Mouse (Mus musculus): ENCODE measurements around the gene Klhl3.
A peak's percentile ranks its signal among the peaks of the same experiment; 100 is the strongest.

The Klhl3 gene

GRCm38 (mm10) chr13:58068421-58069209 is 44.8 kb downstream of the Klhl3 start:
- H3K4me3 ChIP-seq (replicated peaks; ENCODE audit: low read length) = no peak overlapping the region
- TF ChIP-seq POU5F1 (IDR thresholded peaks at IDR 0.05; ENCODE audit: borderline replicate concordance, low read length) (no peak), NANOG (IDR thresholded peaks at IDR 0.05; ENCODE audit: borderline replicate concordance, low read length) (no peak), CTCF (conservative IDR thresholded peaks at IDR 0.05; ENCODE audit: low read length) (no peak)
- no peaks in the 10 kb centered on the region for H3K36me3 ChIP-seq (ENCODE audit: insufficient read depth, low read length)
- peaks cover 57% of the 10 kb centered on the region for H3K27me3 ChIP-seq (ENCODE audit: insufficient read depth, low read length)
- H3K9me3 ChIP-seq (ENCODE audit: low read length) = no peaks in the 10 kb centered on the region
- H3K4me1 ChIP-seq (replicated peaks; ENCODE audit: low read depth, low read length) = peaks cover 77% of the 10 kb centered on the region

DNA sequence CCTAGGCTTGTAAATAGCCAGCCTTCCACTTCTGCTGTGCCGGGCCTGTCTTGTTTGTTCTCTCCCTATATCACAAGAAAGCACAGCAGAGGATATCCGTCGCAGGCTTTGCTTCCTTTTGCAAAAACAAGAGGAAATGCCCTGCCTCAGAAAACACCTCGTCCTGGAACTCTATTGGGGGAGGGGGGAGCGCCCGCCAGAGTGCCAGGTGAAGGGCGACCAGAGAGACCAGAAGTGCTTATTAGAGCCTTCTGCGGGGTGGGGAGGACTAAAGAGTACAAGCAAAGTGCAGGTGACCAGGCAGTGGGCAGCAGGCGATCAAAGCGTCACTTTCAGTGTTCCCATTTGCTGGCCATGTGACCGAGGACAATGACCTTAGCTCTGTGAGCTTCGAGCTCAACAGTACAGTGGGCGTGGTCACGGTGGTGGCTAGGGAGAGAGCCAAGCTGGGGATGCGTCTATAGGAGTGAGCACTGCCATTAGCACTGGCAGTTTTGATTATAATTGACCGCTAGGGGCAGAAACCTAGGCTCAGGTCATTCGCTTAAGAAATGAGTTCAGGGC is 45.8 kb downstream of the Klhl3 start:
- peaks cover 48% of the 10 kb centered on the region for H3K27me3 ChIP-seq (ENCODE audit: insufficient read depth, low read length)
- no peaks in the 10 kb centered on the region for H3K9me3 ChIP-seq (ENCODE audit: low read length)
- H3K4me1 ChIP-seq (replicated peaks; ENCODE audit: low read depth, low read length) = peaks cover 82% of the 10 kb centered on the region
- H3K36me3 ChIP-seq (ENCODE audit: insufficient read depth, low read length) = no peaks in the 10 kb centered on the region
- TF ChIP-seq POU5F1 (IDR thresholded peaks at IDR 0.05; ENCODE audit: borderline replicate concordance, low read length) = no peak
- TF ChIP-seq CTCF (conservative IDR thresholded peaks at IDR 0.05; ENCODE audit: low read length) = peak; percentile 26
- no peak for TF ChIP-seq NANOG (IDR thresholded peaks at IDR 0.05; ENCODE audit: borderline replicate concordance, low read length)
- H3K4me3 ChIP-seq (replicated peaks; ENCODE audit: low read length) = peak overlapping the region; percentile 64

GRCm38 (mm10) chr13:58066496-58067389 is 46.6 kb downstream of the Klhl3 start:
- TF ChIP-seq POU5F1 (IDR thresholded peaks at IDR 0.05; ENCODE audit: borderline replicate concordance, low read length) (no peak), NANOG (IDR thresholded peaks at IDR 0.05; ENCODE audit: borderline replicate concordance, low read length) (no peak), CTCF (conservative IDR thresholded peaks at IDR 0.05; ENCODE audit: low read length) (no peak)
- Histone ChIP-seq H3K9me3 (ENCODE audit: low read length) (no peaks in the 10 kb centered on the region), H3K4me1 (replicated peaks; ENCODE audit: low read depth, low read length) (peaks cover 76% of the 10 kb centered on the region), H3K27me3 (ENCODE audit: insufficient read depth, low read length) (peaks cover 42% of the 10 kb centered on the region), H3K36me3 (ENCODE audit: insufficient read depth, low read length) (no peaks in the 10 kb centered on the region), H3K4me3 (replicated peaks; ENCODE audit: low read length) (peak overlapping the region; percentile 64)

DNA sequence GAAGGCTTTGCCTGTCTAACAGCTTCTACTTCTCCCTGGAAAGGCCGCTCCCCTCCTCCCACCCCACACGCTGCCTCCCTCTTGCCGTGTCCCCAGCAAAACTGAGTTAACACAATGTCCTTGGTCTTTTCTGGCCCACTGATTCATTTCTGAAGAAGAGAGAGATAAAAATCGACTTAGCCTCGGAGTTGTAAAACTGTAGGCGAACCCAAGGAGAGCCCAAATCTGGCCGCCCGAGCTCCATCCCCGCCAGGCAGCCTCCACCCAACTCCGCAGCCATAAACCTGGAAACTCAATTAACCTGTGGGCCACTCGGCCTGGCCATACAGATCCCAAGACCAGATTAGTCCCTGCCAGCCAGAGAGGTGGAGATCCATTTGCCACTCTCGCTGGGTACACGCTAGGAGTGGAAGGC is 47.3 kb downstream of the Klhl3 start:
- H3K36me3 ChIP-seq (ENCODE audit: insufficient read depth, low read length) = no peaks in the 10 kb centered on the region
- peaks cover 36% of the 10 kb centered on the region for H3K27me3 ChIP-seq (ENCODE audit: insufficient read depth, low read length)
- TF ChIP-seq NANOG (IDR thresholded peaks at IDR 0.05; ENCODE audit: borderline replicate concordance, low read length) (no peak), CTCF (conservative IDR thresholded peaks at IDR 0.05; ENCODE audit: low read length) (no peak), POU5F1 (IDR thresholded peaks at IDR 0.05; ENCODE audit: borderline replicate concordance, low read length) (no peak)
- H3K4me3 ChIP-seq (replicated peaks; ENCODE audit: low read length) = peak overlapping the region; percentile 64
- H3K9me3 ChIP-seq (ENCODE audit: low read length) = no peaks in the 10 kb centered on the region
- H3K4me1 ChIP-seq (replicated peaks; ENCODE audit: low read depth, low read length) = peaks cover 69% of the 10 kb centered on the region

- TF ChIP-seq POU5F1 (IDR thresholded peaks at IDR 0.05; ENCODE audit: borderline replicate concordance, low read length) = no peak
- no peak for TF ChIP-seq NANOG (IDR thresholded peaks at IDR 0.05; ENCODE audit: borderline replicate concordance, low read length)
- TF ChIP-seq CTCF (conservative IDR thresholded peaks at IDR 0.05; ENCODE audit: low read length) = no peak
- Histone ChIP-seq H3K4me1 (replicated peaks; ENCODE audit: low read depth, low read length) (peaks cover 61% of the 10 kb centered on the region), H3K27me3 (ENCODE audit: insufficient read depth, low read length) (peaks cover 30% of the 10 kb centered on the region), H3K4me3 (replicated peaks; ENCODE audit: low read length) (no peak overlapping the region), H3K9me3 (ENCODE audit: low read length) (no peaks in the 10 kb centered on the region), H3K36me3 (ENCODE audit: insufficient read depth, low read length) (no peaks in the 10 kb centered on the region)
Measured at GRCm38 (mm10) chr13:58065316-58065715, 48.1 kb downstream of the Klhl3 start.

DNA sequence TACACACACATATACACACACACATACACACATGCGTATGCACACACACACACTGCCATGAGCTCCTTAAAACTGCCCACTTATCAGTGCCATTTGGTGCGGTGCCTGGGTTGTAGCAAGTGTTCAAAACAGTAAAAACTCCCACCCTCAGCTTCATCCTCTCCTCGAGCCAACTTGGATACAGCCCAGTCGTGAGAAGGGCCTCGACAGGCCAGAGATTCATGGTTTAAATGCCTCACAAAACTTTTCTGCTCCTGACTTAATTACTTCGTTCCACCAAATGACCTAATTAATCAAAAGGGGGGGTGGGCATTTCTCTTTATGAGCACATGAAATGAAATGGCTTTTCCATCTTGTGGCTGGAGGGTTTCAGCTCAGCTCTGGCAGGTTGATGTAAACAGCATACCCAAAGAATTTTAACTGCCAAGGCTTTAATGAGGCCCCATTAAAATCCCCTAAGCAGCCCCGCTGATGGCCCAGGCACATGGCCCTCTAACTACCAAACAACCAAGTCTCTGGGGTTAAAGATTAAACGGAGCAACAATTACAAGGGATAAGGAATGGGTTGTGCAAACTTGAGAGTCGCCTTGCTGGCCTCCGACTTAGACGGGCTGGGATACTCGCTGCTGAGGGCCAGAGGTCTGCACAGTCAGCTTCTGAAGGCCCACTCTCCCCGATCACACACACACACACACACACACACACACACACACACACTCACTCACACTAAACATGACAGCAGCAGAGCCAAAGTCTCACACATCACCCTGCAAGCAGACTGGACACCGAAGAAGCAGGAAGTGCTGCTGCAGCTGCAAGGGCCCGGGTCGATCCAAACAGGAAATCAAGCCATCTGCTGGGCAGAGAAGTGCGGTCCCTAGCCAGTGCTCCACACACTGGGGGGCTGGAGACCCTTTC is 55.2 kb downstream of the Klhl3 start:
- TF ChIP-seq POU5F1 (IDR thresholded peaks at IDR 0.05; ENCODE audit: borderline replicate concordance, low read length) (no peak), CTCF (conservative IDR thresholded peaks at IDR 0.05; ENCODE audit: low read length) (no peak)
- Histone ChIP-seq H3K27me3 (ENCODE audit: insufficient read depth, low read length) (peaks cover 2% of the 10 kb centered on the region; the same call in 1 of the 2 replicates), H3K9me3 (ENCODE audit: low read length) (0 out of 2 replicates have a peak, but pooled peaks cover 2% of the 10 kb centered on the region), H3K4me1 (replicated peaks; ENCODE audit: low read depth, low read length) (peaks cover under 1% of the 10 kb centered on the region; the same call in 1 of the 2 replicates), H3K36me3 (ENCODE audit: insufficient read depth, low read length) (no peaks in the 10 kb centered on the region), H3K4me3 (replicated peaks; ENCODE audit: low read length) (no peak overlapping the region)

- H3K27me3 ChIP-seq (ENCODE audit: insufficient read depth, low read length) = peaks cover 4% of the 10 kb centered on the region; the same call in 1 of the 2 replicates
- H3K4me1 ChIP-seq (replicated peaks; ENCODE audit: low read depth, low read length) = no peaks in the 10 kb centered on the region
- H3K36me3 ChIP-seq (ENCODE audit: insufficient read depth, low read length) = no peaks in the 10 kb centered on the region
- H3K4me3 ChIP-seq (replicated peaks; ENCODE audit: low read length) = no peak overlapping the region
- TF ChIP-seq NANOG (IDR thresholded peaks at IDR 0.05; ENCODE audit: borderline replicate concordance, low read length) (no peak), CTCF (conservative IDR thresholded peaks at IDR 0.05; ENCODE audit: low read length) (peak; percentile 88), POU5F1 (IDR thresholded peaks at IDR 0.05; ENCODE audit: borderline replicate concordance, low read length) (no peak)
- 0 out of 2 replicates have a peak, but pooled peaks cover 2% of the 10 kb centered on the region for H3K9me3 ChIP-seq (ENCODE audit: low read length)
Measured at GRCm38 (mm10) chr13:58056618-58057017, 56.8 kb downstream of the Klhl3 start.

Data from E14TG2a.4 (cell line).